Mouse (Mus musculus) forebrain, embryonic 14.5 days (tissue): ENCODE measurements around the gene Tbcc. TPM values are rescaled to one million over a fixed set of nuclear protein-coding genes. Genes with fewer than 3 reads are reported as not detected.

Experiments used
- ATAC-seq: fragments of 200-750 bp; cut with Nextera tagmentation; 2 replicates; pipeline ENCODE4 v1.8.0; 2017; ENCODE audit warnings: mild to moderate bottlenecking, moderate library complexity
- DNase-seq: peaks from one replicate; pipeline ENCODE4 v3.0.0-alpha.2; 2015; ENCODE audit warnings: low spot score
- H3K27ac ChIP-seq: fragments of 300-500 bp; sonication (generic); 2 replicates; pipeline ENCODE4 v1.5.1; 2014; ENCODE audit warnings: low read depth, mild to moderate bottlenecking, control low read depth, low read length, moderate library complexity
- H3K27me3 ChIP-seq: fragments of 300-500 bp; sonication (generic); replicated peaks from 2 replicates; pipeline ENCODE4 v1.6.1; 2014; ENCODE audit warnings: low read length, control low read depth, mixed read lengths; ENCODE audit not compliant: control insufficient read depth, insufficient read depth
- H3K36me3 ChIP-seq: fragments of 300-500 bp; sonication (generic); 2 replicates; pipeline ENCODE4 v1.6.1; 2014; ENCODE audit warnings: low read length, control low read depth; ENCODE audit not compliant: control insufficient read depth, insufficient read depth
- H3K4me1 ChIP-seq: fragments of 300-500 bp; sonication (generic); 2 replicates; pipeline ENCODE4 v1.6.1; 2014; ENCODE audit warnings: antibody characterized with exemption, low read length, control low read depth; ENCODE audit not compliant: control insufficient read depth, insufficient read depth
- H3K4me2 ChIP-seq: fragments of 300-500 bp; sonication (generic); 2 replicates; pipeline ENCODE4 v1.6.1; 2014; ENCODE audit warnings: mild to moderate bottlenecking, control low read depth, low read length
- H3K4me3 ChIP-seq: fragments of 300-500 bp; sonication (generic); 2 replicates; pipeline ENCODE4 v1.5.1; 2014; ENCODE audit warnings: low read depth, low read length, control low read depth
- H3K9ac ChIP-seq: fragments of 300-500 bp; sonication (generic); 2 replicates; pipeline ENCODE4 v1.6.1; 2014; ENCODE audit warnings: mild to moderate bottlenecking, low read length, control low read depth, moderate library complexity
- H3K9me3 ChIP-seq: fragments of 300-500 bp; sonication (generic); replicated peaks from 2 replicates; pipeline ENCODE4 v1.6.1; 2016; ENCODE audit warnings: low read length, control low read depth, mixed read lengths; ENCODE audit not compliant: control insufficient read depth
- WGBS: fragments of 180-500 bp; shearing (Covaris S2); extraction: QIAGEN DNeasy Blood & Tissue Kit; methylation state at CpG from one replicate; pipeline ENCODE4 v1.1.7; 2014; 5-methylcytosine and 5-hydroxymethylcytosine counted together
- polyA plus RNA-seq: library from polyadenylated mRNA; unstranded; fragments of >200 nt; fragmentation: Nextera tagmentation; extraction: Ambion mirVana; gene quantifications from 2 replicates; pipeline ENCODE4 v1.2.1, GENCODE M21; 2014

Gene Tbcc
- polyA plus RNA-seq, 1 experiment from 2014 or later, result 66.4 TPM

DNA sequence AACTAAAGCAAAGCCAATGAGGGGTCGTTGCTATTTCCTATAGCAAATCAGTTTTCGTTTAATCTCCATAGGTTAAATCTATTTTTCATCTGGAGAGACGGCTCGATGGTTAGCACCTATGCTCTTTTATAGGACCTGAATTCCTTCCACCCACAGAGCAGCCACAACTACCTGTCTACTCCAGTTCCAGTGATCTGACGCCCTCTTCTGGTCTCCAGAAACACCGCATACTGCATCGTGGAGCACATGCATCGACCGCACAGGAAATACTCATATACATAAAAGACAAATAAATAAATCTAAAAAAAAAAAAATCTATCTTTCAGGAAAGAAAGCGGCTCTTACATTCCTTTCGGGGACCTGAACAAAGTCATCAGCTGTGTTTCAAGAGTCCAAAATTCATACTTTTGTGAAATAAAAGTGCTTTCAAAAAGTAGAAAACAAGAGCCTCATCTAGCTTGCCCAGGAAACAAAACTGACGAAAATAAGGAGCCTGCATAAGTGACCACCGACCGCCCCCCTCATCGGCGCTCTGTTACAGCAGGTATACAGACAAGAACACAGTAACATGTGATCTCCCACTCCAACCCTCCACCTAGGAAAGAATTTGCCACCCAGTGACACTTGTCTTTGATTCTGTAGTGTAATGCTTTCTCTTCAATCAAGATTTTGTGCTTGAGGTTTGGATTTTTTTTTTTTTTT is 1.8 kb upstream of the Tbcc start:
- H3K36me3 ChIP-seq, result peaks cover 4% of the 10 kb centered on the region; the same call in 1 of the 2 replicates
- 35% methylated on average over 16 of the region's 16 CpGs for WGBS

GRCm38 (mm10) chr17:46889450-46890084 is 917 bp upstream of the Tbcc start:
- no peaks in the 10 kb centered on the region for H3K9me3 ChIP-seq
- no peaks in the 10 kb centered on the region for H3K27me3 ChIP-seq
- peak; percentile 80 for DNase-seq
- peaks cover 8% of the 10 kb centered on the region; the same call in 1 of the 2 replicates for H3K36me3 ChIP-seq
- H3K27ac ChIP-seq, result peak overlapping the region; percentile 94
- H3K4me2 ChIP-seq, result peak overlapping the region; percentile 87
- peak; percentile 60 for ATAC-seq
- H3K4me1 ChIP-seq, result peaks cover 15% of the 10 kb centered on the region
- peak overlapping the region; percentile 98 for H3K4me3 ChIP-seq
- under 1% methylated on average over 44 of the region's 44 CpGs for WGBS
- H3K9ac ChIP-seq, result peak overlapping the region; percentile 83

More for the DNA sequence above, 1.8 kb upstream of the Tbcc start:
- ATAC-seq (no peak), DNase-seq (peak; percentile 71)
- Histone ChIP-seq H3K4me3 (peak overlapping the region; percentile 98), H3K27me3 (no peaks in the 10 kb centered on the region), H3K9ac (peak overlapping the region; percentile 83), H3K4me2 (peak overlapping the region; percentile 87), H3K4me1 (peaks cover 15% of the 10 kb centered on the region), H3K27ac (peak overlapping the region; percentile 94), H3K9me3 (no peaks in the 10 kb centered on the region)

- H3K9ac ChIP-seq, result peak overlapping the region; percentile 91
- peak; percentile 43; the same call in 1 of the 2 replicates for ATAC-seq
- no peaks in the 10 kb centered on the region for H3K9me3 ChIP-seq
- peak overlapping the region; percentile 95 for H3K4me2 ChIP-seq
- peak overlapping the region; percentile 98 for H3K4me3 ChIP-seq
- WGBS, result 2% methylated on average over 57 of the region's 64 CpGs
- peak; percentile 10 for DNase-seq
- H3K27ac ChIP-seq, result peak overlapping the region; percentile 87
- H3K4me1 ChIP-seq, result peaks cover 15% of the 10 kb centered on the region
- H3K27me3 ChIP-seq, result no peaks in the 10 kb centered on the region
- peaks cover 8% of the 10 kb centered on the region; the same call in 1 of the 2 replicates for H3K36me3 ChIP-seq
These were observed 535 bp downstream of the Tbcc start for GRCm38 (mm10) chr17:46890843-46891594.

DNA sequence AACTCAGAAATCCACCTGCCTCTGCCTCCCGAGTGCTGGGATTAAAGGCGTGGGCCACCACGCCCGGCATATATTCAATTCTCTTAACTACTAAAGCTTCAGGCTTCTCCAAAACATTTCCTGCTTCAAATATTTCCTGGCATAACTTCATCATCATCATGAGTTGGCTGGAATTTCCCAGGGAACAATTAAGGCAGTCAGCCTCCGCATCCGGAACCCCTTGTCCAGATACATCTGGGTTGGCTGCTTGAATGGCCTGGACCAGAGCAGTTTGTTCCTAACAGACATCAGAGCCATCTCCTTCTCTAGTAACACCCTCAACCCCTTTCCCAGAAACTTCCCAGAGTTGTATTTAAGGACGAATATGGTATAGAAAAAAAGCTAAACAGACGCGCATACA is 4.9 kb downstream of the Tbcc start:
- Histone ChIP-seq H3K4me2 (no peak overlapping the region), H3K36me3 (peaks cover 8% of the 10 kb centered on the region; the same call in 1 of the 2 replicates), H3K27ac (no peak overlapping the region), H3K9ac (no peak overlapping the region), H3K4me3 (no peak overlapping the region), H3K27me3 (no peaks in the 10 kb centered on the region), H3K4me1 (peaks cover 15% of the 10 kb centered on the region), H3K9me3 (no peaks in the 10 kb centered on the region)
- no peak for ATAC-seq
- 94% methylated on average over 9 of the region's 9 CpGs for WGBS
- no peak for DNase-seq

DNA sequence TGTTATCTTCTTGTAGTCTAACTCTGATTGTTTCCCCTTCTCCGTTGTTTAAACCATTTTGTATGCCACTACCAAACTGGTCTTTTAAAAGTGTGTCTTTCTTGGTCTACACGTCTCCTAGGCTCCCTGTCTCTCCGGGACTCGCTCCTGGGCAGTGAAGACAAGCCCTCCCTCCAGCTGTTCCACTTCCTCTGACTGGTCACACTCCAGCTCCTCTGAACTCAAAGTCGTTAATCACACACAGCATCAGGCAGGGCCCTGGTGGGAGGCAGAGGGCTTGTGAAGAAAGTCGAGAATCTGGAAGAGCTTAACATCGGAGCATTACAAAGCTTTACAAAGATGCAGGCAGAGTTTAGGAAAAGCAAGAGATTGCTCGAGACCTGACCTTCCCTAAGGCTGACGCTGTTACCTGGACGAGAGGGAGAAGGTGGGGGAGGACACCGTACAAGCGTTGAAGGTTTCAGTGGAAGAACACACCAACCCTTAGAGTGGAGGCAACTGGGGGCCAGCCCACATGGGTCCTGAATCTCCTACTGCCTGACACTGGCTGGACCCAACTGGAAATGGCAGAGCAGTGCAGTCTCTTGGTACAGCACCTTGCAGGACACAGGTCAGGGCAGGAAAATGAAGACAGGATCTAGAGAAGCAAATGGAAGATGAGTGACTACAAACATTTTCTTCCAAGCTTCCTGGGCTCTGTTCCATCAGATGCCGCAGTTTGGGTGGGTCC is 6.9 kb downstream of the Tbcc start:
- DNase-seq (no peak), ATAC-seq (no peak)
- Histone ChIP-seq H3K4me2 (no peak overlapping the region), H3K27me3 (no peaks in the 10 kb centered on the region), H3K36me3 (peaks cover 7% of the 10 kb centered on the region; the same call in 1 of the 2 replicates), H3K9ac (no peak overlapping the region), H3K9me3 (no peaks in the 10 kb centered on the region), H3K4me1 (peaks cover 5% of the 10 kb centered on the region), H3K27ac (no peak overlapping the region), H3K4me3 (no peak overlapping the region)
- WGBS, result 55% methylated on average over 13 of the region's 13 CpGs

- Histone ChIP-seq H3K36me3 (no peaks in the 10 kb centered on the region), H3K9ac (no peak overlapping the region), H3K27ac (no peak overlapping the region), H3K27me3 (no peaks in the 10 kb centered on the region), H3K4me3 (no peak overlapping the region), H3K9me3 (no peaks in the 10 kb centered on the region), H3K4me1 (no peaks in the 10 kb centered on the region), H3K4me2 (no peak overlapping the region)
- DNase-seq (no peak), ATAC-seq (no peak)
- 72% methylated on average over 2 of the region's 2 CpGs for WGBS
These were observed 10.5 kb downstream of the Tbcc start for GRCm38 (mm10) chr17:46900941-46901340.

GRCm38 (mm10) chr17:46903876-46904490 is 13.5 kb downstream of the Tbcc start:
- peak; percentile 80 for ATAC-seq
- no peaks in the 10 kb centered on the region for H3K4me1 ChIP-seq
- no peaks in the 10 kb centered on the region for H3K27me3 ChIP-seq
- H3K27ac ChIP-seq, result no peak overlapping the region
- H3K4me2 ChIP-seq, result no peak overlapping the region
- H3K4me3 ChIP-seq, result no peak overlapping the region
- 23% methylated on average over 19 of the region's 19 CpGs for WGBS
- no peaks in the 10 kb centered on the region for H3K9me3 ChIP-seq
- H3K36me3 ChIP-seq, result no peaks in the 10 kb centered on the region
- DNase-seq, result peak; percentile 79
- H3K9ac ChIP-seq, result no peak overlapping the region

DNA sequence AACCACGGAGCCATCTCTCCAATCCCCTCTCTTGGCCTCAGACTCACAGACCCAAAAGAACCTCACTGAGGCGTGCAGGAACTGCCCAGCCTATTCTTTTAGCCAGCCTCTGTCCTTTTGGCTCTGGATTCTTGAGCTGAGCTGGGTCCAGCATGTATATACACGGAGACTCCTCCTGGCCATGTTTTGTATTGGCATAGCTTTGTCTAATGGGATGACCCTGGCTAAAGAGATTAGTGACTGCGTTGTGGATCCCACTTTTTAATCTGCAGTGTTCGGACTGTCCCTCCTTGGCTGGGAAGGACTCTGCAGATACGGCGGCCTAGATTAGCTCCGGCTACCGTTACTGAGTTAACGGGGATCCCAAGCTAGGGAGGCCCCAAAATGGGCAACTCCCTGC is 19.7 kb downstream of the Tbcc start, which contains the start of gene Prph2:
Gene Prph2, plus strand, starts transcription at position 274 of the 400 bp plus-strand sequence.
- H3K9me3 ChIP-seq, result no peaks in the 10 kb centered on the region
- H3K27ac ChIP-seq, result no peak within 1 kb of the TSS
- no peak within 1 kb of the TSS for H3K9ac ChIP-seq
- no peak for ATAC-seq
- H3K4me2 ChIP-seq, result no peak within 1 kb of the TSS
- no peaks in the 10 kb centered on the region for H3K4me1 ChIP-seq
- H3K36me3 ChIP-seq, result no peaks in the 10 kb centered on the region
- WGBS, result 79% methylated on average over 10 of the region's 10 CpGs
- H3K27me3 ChIP-seq, result no peaks in the 10 kb centered on the region
- no peak within 1 kb of the TSS for H3K4me3 ChIP-seq
- no peak for DNase-seq
